Mouse (Mus musculus) erythroblast, embryonic 14.5 days (primary cell): ENCODE measurements around the gene Xylt1.

ENCODE experiments used
- GATA1 ChIP-seq: IDR thresholded peaks from 2 replicates; pipeline ENCODE4 v1.6.1; 2012; ENCODE audit warnings: low read length, inconsistent platforms, mixed read lengths
- TAL1 ChIP-seq: IDR thresholded peaks from 3 replicates; pipeline ENCODE4 v1.6.1; 2012; ENCODE audit warnings: low read length, inconsistent platforms, mixed read lengths

DNA sequence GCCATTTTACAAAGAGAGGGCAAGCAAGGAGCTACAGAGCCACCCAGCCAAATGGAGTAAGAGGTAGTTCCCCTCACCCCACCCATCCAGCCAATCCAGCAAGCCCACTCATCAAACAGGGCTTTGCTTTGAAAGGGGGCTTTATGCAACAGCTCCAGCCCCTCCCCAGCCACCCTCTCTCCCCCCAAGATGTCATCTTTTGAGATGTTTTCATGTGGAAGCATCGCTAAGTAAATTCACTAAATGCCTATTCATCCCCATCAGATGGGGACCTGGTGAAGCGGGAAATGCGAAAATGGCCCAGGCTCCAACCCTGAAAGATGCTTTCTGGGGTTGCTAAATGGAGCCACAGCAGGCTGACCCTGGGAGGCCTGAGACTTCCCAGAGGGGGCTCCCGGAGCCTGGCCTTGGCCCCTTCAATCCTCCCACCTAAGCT lies 238.0 kb downstream of the Xylt1 start:
- no peak for TF ChIP-seq GATA1
- no peak for TF ChIP-seq TAL1
